Mouse (Mus musculus): ENCODE measurements at regions not wholly inside any gene's neighbourhood (a gene's known extent, or its start where the extent isn't known, plus 50 kb on each side); places are given as distances from the start of the nearest gene placed in this dataset.
A peak's percentile ranks its signal among the peaks of the same experiment; 100 is the strongest.

GRCm38 (mm10) chr19:14259223-14259622, 338.6 kb downstream of the Tle4 start:
- no peak for DNase-seq (ENCODE audit: low spot score)
- ATAC-seq (replicated peaks; ENCODE audit: insufficient number of reproducible peaks, low FRiP score, low TSS enrichment, low read depth), result no peak
- Histone ChIP-seq H3K4me2 (ENCODE audit: low read depth, low read length) (no peak overlapping the region), H3K9me3 (replicated peaks; ENCODE audit: control insufficient read depth, low read length) (no peaks in the 10 kb centered on the region), H3K4me1 (ENCODE audit: control insufficient read depth, insufficient read depth, low read length) (no peaks in the 10 kb centered on the region), H3K27ac (replicated peaks; ENCODE audit: low read depth, low read length) (no peak overlapping the region), H3K4me3 (ENCODE audit: low read depth, low read length) (no peak overlapping the region), H3K36me3 (replicated peaks; ENCODE audit: control insufficient read depth, insufficient read depth, low read depth, low read length) (no peaks in the 10 kb centered on the region), H3K27me3 (ENCODE audit: control insufficient read depth, insufficient read depth, low read length) (no peaks in the 10 kb centered on the region), H3K9ac (replicated peaks; ENCODE audit: low read length) (no peak overlapping the region)
- WGBS, result 23% methylated on average over 2 of the region's 2 CpGs

- peak; percentile 18 for DNase-seq (ENCODE audit: low spot score)
Observed at GRCm38 (mm10) chr19:14289331-14289737, 308.5 kb downstream of the Tle4 start.

GRCm38 (mm10) chr19:14290911-14291310, 306.9 kb downstream of the Tle4 start:
- Histone ChIP-seq H3K27ac (replicated peaks; ENCODE audit: low read depth, low read length) (no peak overlapping the region), H3K4me3 (ENCODE audit: low read depth, low read length) (no peak overlapping the region), H3K27me3 (ENCODE audit: control insufficient read depth, insufficient read depth, low read length) (no peaks in the 10 kb centered on the region), H3K36me3 (replicated peaks; ENCODE audit: control insufficient read depth, insufficient read depth, low read depth, low read length) (no peaks in the 10 kb centered on the region), H3K9ac (replicated peaks; ENCODE audit: low read length) (no peak overlapping the region), H3K4me1 (ENCODE audit: control insufficient read depth, insufficient read depth, low read length) (no peaks in the 10 kb centered on the region), H3K9me3 (replicated peaks; ENCODE audit: control insufficient read depth, low read length) (no peaks in the 10 kb centered on the region), H3K4me2 (ENCODE audit: low read depth, low read length) (no peak overlapping the region)
- DNase-seq (ENCODE audit: low spot score), result no peak
- ATAC-seq (replicated peaks; ENCODE audit: insufficient number of reproducible peaks, low FRiP score, low TSS enrichment, low read depth), result no peak
- 88% methylated on average over 6 of the region's 6 CpGs for WGBS

More at GRCm38 (mm10) chr19:14289331-14289737, 308.5 kb downstream of the Tle4 start:
- Histone ChIP-seq H3K36me3 (replicated peaks; ENCODE audit: control insufficient read depth, insufficient read depth, low read depth, low read length) (no peaks in the 10 kb centered on the region), H3K4me1 (ENCODE audit: control insufficient read depth, insufficient read depth, low read length) (no peaks in the 10 kb centered on the region), H3K4me3 (ENCODE audit: low read depth, low read length) (no peak overlapping the region), H3K9ac (replicated peaks; ENCODE audit: low read length) (no peak overlapping the region), H3K4me2 (ENCODE audit: low read depth, low read length) (no peak overlapping the region), H3K27me3 (ENCODE audit: control insufficient read depth, insufficient read depth, low read length) (no peaks in the 10 kb centered on the region), H3K9me3 (replicated peaks; ENCODE audit: control insufficient read depth, low read length) (no peaks in the 10 kb centered on the region), H3K27ac (replicated peaks; ENCODE audit: low read depth, low read length) (no peak overlapping the region)
- ATAC-seq (replicated peaks; ENCODE audit: insufficient number of reproducible peaks, low FRiP score, low TSS enrichment, low read depth), result no peak
- 63% methylated on average over 1 of the region's 1 CpGs for WGBS

GRCm38 (mm10) chr19:14293172-14293571, 304.7 kb downstream of the Tle4 start:
- Histone ChIP-seq H3K4me2 (ENCODE audit: low read depth, low read length) (no peak overlapping the region), H3K27me3 (ENCODE audit: control insufficient read depth, insufficient read depth, low read length) (no peaks in the 10 kb centered on the region), H3K4me1 (ENCODE audit: control insufficient read depth, insufficient read depth, low read length) (no peaks in the 10 kb centered on the region), H3K4me3 (ENCODE audit: low read depth, low read length) (no peak overlapping the region), H3K9ac (replicated peaks; ENCODE audit: low read length) (no peak overlapping the region), H3K36me3 (replicated peaks; ENCODE audit: control insufficient read depth, insufficient read depth, low read depth, low read length) (no peaks in the 10 kb centered on the region), H3K27ac (replicated peaks; ENCODE audit: low read depth, low read length) (no peak overlapping the region), H3K9me3 (replicated peaks; ENCODE audit: control insufficient read depth, low read length) (no peaks in the 10 kb centered on the region)
- WGBS, result 68% methylated on average over 3 of the region's 3 CpGs
- DNase-seq (ENCODE audit: low spot score) (no peak), ATAC-seq (replicated peaks; ENCODE audit: insufficient number of reproducible peaks, low FRiP score, low TSS enrichment, low read depth) (no peak)

- H3K9ac ChIP-seq (replicated peaks; ENCODE audit: low read length), result no peak overlapping the region
- H3K4me1 ChIP-seq (ENCODE audit: control insufficient read depth, insufficient read depth, low read length), result no peaks in the 10 kb centered on the region
- H3K27ac ChIP-seq (replicated peaks; ENCODE audit: low read depth, low read length), result no peak overlapping the region
- H3K27me3 ChIP-seq (ENCODE audit: control insufficient read depth, insufficient read depth, low read length), result no peaks in the 10 kb centered on the region
- ATAC-seq (replicated peaks; ENCODE audit: insufficient number of reproducible peaks, low FRiP score, low TSS enrichment, low read depth), result no peak
- 77% methylated on average over 6 of the region's 6 CpGs for WGBS
- no peak overlapping the region for H3K4me2 ChIP-seq (ENCODE audit: low read depth, low read length)
- DNase-seq (ENCODE audit: low spot score), result no peak
- H3K9me3 ChIP-seq (replicated peaks; ENCODE audit: control insufficient read depth, low read length), result no peaks in the 10 kb centered on the region
- H3K36me3 ChIP-seq (replicated peaks; ENCODE audit: control insufficient read depth, insufficient read depth, low read depth, low read length), result no peaks in the 10 kb centered on the region
- no peak overlapping the region for H3K4me3 ChIP-seq (ENCODE audit: low read depth, low read length)
Observed at GRCm38 (mm10) chr19:14301176-14301943, 296.5 kb downstream of the Tle4 start.

GRCm38 (mm10) chr19:14314301-14314700, 283.6 kb downstream of the Tle4 start:
- DNase-seq (ENCODE audit: low spot score) (no peak), ATAC-seq (replicated peaks; ENCODE audit: insufficient number of reproducible peaks, low FRiP score, low TSS enrichment, low read depth) (no peak)
- Histone ChIP-seq H3K4me3 (ENCODE audit: low read depth, low read length) (no peak overlapping the region), H3K27me3 (ENCODE audit: control insufficient read depth, insufficient read depth, low read length) (no peaks in the 10 kb centered on the region), H3K9ac (replicated peaks; ENCODE audit: low read length) (no peak overlapping the region), H3K9me3 (replicated peaks; ENCODE audit: control insufficient read depth, low read length) (no peaks in the 10 kb centered on the region), H3K27ac (replicated peaks; ENCODE audit: low read depth, low read length) (no peak overlapping the region), H3K36me3 (replicated peaks; ENCODE audit: control insufficient read depth, insufficient read depth, low read depth, low read length) (no peaks in the 10 kb centered on the region), H3K4me1 (ENCODE audit: control insufficient read depth, insufficient read depth, low read length) (no peaks in the 10 kb centered on the region), H3K4me2 (ENCODE audit: low read depth, low read length) (no peak overlapping the region)
- 77% methylated on average over 7 of the region's 7 CpGs for WGBS

GRCm38 (mm10) chr19:14319677-14320191, 278.1 kb downstream of the Tle4 start:
- Histone ChIP-seq H3K4me1 (ENCODE audit: control insufficient read depth, insufficient read depth, low read length) (no peaks in the 10 kb centered on the region), H3K4me3 (ENCODE audit: low read depth, low read length) (no peak overlapping the region), H3K36me3 (replicated peaks; ENCODE audit: control insufficient read depth, insufficient read depth, low read depth, low read length) (no peaks in the 10 kb centered on the region), H3K9ac (replicated peaks; ENCODE audit: low read length) (no peak overlapping the region), H3K27me3 (ENCODE audit: control insufficient read depth, insufficient read depth, low read length) (no peaks in the 10 kb centered on the region), H3K27ac (replicated peaks; ENCODE audit: low read depth, low read length) (no peak overlapping the region), H3K4me2 (ENCODE audit: low read depth, low read length) (no peak overlapping the region), H3K9me3 (replicated peaks; ENCODE audit: control insufficient read depth, low read length) (no peaks in the 10 kb centered on the region)
- ATAC-seq (replicated peaks; ENCODE audit: insufficient number of reproducible peaks, low FRiP score, low TSS enrichment, low read depth), result no peak
- 62% methylated on average over 3 of the region's 3 CpGs for WGBS
- no peak for DNase-seq (ENCODE audit: low spot score)

- no peak for ATAC-seq (replicated peaks; ENCODE audit: insufficient number of reproducible peaks, low FRiP score, low TSS enrichment, low read depth)
Observed at GRCm38 (mm10) chr19:14325353-14326052, 272.3 kb downstream of the Tle4 start.

More at GRCm38 (mm10) chr19:14325353-14326052, 272.3 kb downstream of the Tle4 start:
- H3K4me3 ChIP-seq (ENCODE audit: low read depth, low read length), result no peak overlapping the region
- no peak for DNase-seq (ENCODE audit: low spot score)
- H3K27me3 ChIP-seq (ENCODE audit: control insufficient read depth, insufficient read depth, low read length), result no peaks in the 10 kb centered on the region
- no peak overlapping the region for H3K9ac ChIP-seq (replicated peaks; ENCODE audit: low read length)
- no peaks in the 10 kb centered on the region for H3K36me3 ChIP-seq (replicated peaks; ENCODE audit: control insufficient read depth, insufficient read depth, low read depth, low read length)
- H3K4me1 ChIP-seq (ENCODE audit: control insufficient read depth, insufficient read depth, low read length), result no peaks in the 10 kb centered on the region
- no peak overlapping the region for H3K27ac ChIP-seq (replicated peaks; ENCODE audit: low read depth, low read length)
- no peaks in the 10 kb centered on the region for H3K9me3 ChIP-seq (replicated peaks; ENCODE audit: control insufficient read depth, low read length)
- 54% methylated on average over 9 of the region's 9 CpGs for WGBS
- H3K4me2 ChIP-seq (ENCODE audit: low read depth, low read length), result no peak overlapping the region

Data from embryonic facial prominence, embryonic 11.5 days (tissue).